Mouse (Mus musculus) liver, adult 2 months (tissue): ENCODE measurements at regions not wholly inside any gene's neighbourhood (a gene's known extent, or its start where the extent isn't known, plus 50 kb on each side); places are given as distances from the start of the nearest gene placed in this dataset.

Experiments
- DNase-seq: peaks from one replicate; pipeline ENCODE4 v3.0.0-alpha.2; 2011; ENCODE audit warnings: low read depth, low spot score; ENCODE audit errors: extremely low read depth
- H3K27ac ChIP-seq: fragments of 200-500 bp; replicated peaks from 2 replicates; pipeline ENCODE4 v1.5.1; 2012; ENCODE audit warnings: low read depth, mild to moderate bottlenecking, control low read depth, inconsistent platforms, low read length; ENCODE audit not compliant: insufficient read depth
- H3K27me3 ChIP-seq: fragments of 200-500 bp; 2 replicates; pipeline ENCODE4 v1.6.1; 2012; ENCODE audit warnings: mild to moderate bottlenecking, moderate library complexity, low read length, inconsistent platforms; ENCODE audit not compliant: control insufficient read depth, insufficient read depth
- H3K36me3 ChIP-seq: fragments of 200-500 bp; 2 replicates; pipeline ENCODE4 v1.6.1; 2012; ENCODE audit warnings: low read length, inconsistent platforms; ENCODE audit not compliant: control insufficient read depth, insufficient read depth
- H3K4me1 ChIP-seq: fragments of 200-500 bp; 2 replicates; pipeline ENCODE4 v1.6.1; 2011; ENCODE audit warnings: low read length; ENCODE audit not compliant: control insufficient read depth, insufficient read depth
- H3K4me3 ChIP-seq: fragments of 200-500 bp; 2 replicates; pipeline ENCODE4 v1.5.1; 2011; ENCODE audit warnings: low read depth, mild to moderate bottlenecking, control low read depth, low read length, moderate library complexity; ENCODE audit not compliant: insufficient read depth
- H3K79me2 ChIP-seq: fragments of 200-500 bp; 2 replicates; pipeline ENCODE4 v1.6.1; 2012; ENCODE audit warnings: inconsistent platforms, mild to moderate bottlenecking, low read length, moderate library complexity; ENCODE audit not compliant: control insufficient read depth, insufficient read depth
- H3K9ac ChIP-seq: fragments of 200-500 bp; 2 replicates; pipeline ENCODE4 v1.6.1; 2012; ENCODE audit warnings: low read depth, mild to moderate bottlenecking, control low read depth, inconsistent platforms, low read length
- CTCF ChIP-seq: fragments of 200-500 bp; IDR thresholded peaks from 2 replicates; pipeline ENCODE4 v1.5.1; 2011; ENCODE audit warnings: low read depth, low read length, control low read depth
- POLR2A ChIP-seq: fragments of 200-500 bp; IDR thresholded peaks from 2 replicates; pipeline ENCODE4 v1.6.1; 2011; ENCODE audit warnings: low read length, control low read depth; ENCODE audit not compliant: insufficient read depth; ENCODE audit errors: extremely low read depth
- WGBS: fragments of 180-500 bp; shearing (Covaris S2); methylation state at CpG from one replicate; pipeline ENCODE4 v1.1.7; 2018; 5-methylcytosine and 5-hydroxymethylcytosine counted together

DNA sequence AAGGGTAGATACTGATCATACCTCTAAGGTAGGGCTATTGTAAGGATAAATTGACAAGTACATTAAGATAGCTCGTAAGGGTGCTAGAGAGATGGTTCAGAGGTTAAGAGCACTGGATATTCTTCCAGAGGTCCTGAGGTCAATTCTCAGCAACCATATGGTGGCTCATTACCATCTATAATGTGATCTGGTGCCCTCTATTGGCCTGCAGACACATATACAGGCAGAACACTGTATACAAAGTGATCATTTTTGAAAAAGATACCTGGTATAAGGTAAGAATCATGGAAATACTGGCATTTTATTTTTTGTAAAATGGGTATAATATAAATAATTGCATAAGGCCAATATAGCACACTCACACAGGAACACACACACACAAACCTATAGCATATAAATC, 676.3 kb upstream of the Tenm4 start:
- no peak overlapping the region for H3K4me3 ChIP-seq
- H3K4me1 ChIP-seq = no peaks in the 10 kb centered on the region
- no peak for DNase-seq
- no peaks in the 10 kb centered on the region for H3K27me3 ChIP-seq
- TF ChIP-seq POLR2A = no peak
- no peak for TF ChIP-seq CTCF
- 71% methylated on average over 1 of the region's 1 CpGs for WGBS
- no peak overlapping the region for H3K27ac ChIP-seq
- no peak overlapping the region for H3K9ac ChIP-seq
- H3K79me2 ChIP-seq = no peaks in the 10 kb centered on the region
- H3K36me3 ChIP-seq = no peaks in the 10 kb centered on the region

DNA sequence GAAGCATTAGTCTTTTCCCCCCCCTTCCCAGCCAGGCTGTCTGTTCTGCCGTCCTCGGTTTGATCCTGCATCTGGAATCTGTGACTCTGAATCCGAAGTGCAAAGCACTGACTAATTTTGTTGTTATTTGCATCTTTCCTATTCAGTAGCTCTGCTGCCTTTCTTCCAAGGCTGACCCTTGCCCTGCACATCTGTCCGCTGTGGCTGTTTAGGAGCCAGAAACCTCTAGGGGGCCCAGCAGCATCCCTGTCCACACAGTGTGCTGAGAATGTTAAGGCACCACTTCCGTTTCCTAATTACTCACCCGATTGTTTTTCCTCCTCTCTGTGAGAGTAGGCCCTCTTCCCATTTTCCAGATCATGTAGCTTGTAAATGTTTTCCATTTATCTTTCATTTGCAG, 668.1 kb upstream of the Tenm4 start:
- Histone ChIP-seq H3K4me1 (no peaks in the 10 kb centered on the region), H3K27me3 (no peaks in the 10 kb centered on the region)
- 43% methylated on average over 6 of the region's 6 CpGs for WGBS

DNA sequence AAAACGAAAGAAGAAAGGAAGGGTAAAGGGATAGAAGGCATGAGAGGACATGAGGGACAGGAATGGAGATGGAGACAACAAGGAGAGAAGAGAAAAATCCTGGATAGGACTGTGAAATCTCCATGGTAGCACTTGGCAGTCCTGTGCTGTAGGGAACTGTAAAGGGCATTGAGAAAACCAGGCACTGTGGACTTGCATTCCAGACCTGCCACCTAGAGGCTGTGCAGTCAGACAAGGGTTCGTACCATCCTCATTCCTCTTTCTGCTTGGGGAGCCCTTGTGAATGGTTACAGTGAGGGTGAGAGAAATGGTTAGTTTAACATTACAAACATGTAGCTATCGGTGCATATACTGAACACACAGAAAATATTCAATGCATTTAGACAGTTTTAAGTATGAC, 623.8 kb upstream of the Tenm4 start:
- 61% methylated on average over 3 of the region's 3 CpGs for WGBS
- Histone ChIP-seq H3K9ac (no peak overlapping the region), H3K4me3 (no peak overlapping the region), H3K36me3 (no peaks in the 10 kb centered on the region), H3K4me1 (no peaks in the 10 kb centered on the region), H3K27ac (no peak overlapping the region), H3K79me2 (no peaks in the 10 kb centered on the region), H3K27me3 (no peaks in the 10 kb centered on the region)
- TF ChIP-seq POLR2A = no peak
- no peak for TF ChIP-seq CTCF
- no peak for DNase-seq

More for the DNA sequence above, 668.1 kb upstream of the Tenm4 start:
- no peaks in the 10 kb centered on the region for H3K79me2 ChIP-seq
- H3K36me3 ChIP-seq = no peaks in the 10 kb centered on the region
- TF ChIP-seq CTCF (no peak), POLR2A (no peak)
- no peak overlapping the region for H3K9ac ChIP-seq
- no peak for DNase-seq
- no peak overlapping the region for H3K4me3 ChIP-seq
- H3K27ac ChIP-seq = no peak overlapping the region

DNA sequence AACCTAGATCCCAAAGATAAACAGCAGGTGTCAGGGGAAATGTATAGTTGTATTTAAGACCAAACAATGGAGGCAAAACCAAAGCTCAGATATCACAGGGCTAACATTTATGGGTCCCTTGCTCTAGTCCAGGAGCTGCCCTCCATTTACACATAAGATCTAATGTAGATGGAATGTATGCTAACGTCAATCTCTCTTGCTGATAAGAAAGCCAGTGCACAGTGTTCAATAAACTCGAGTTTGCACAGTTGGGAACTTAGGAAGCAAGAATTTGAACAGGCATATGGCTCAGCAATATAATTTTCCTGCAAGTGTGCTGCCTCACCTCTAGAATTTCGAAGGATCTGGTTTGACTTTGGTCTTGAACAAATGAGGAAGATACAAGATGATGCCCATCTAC, 620.9 kb upstream of the Tenm4 start:
- Histone ChIP-seq H3K79me2 (no peaks in the 10 kb centered on the region), H3K4me1 (no peaks in the 10 kb centered on the region), H3K9ac (no peak overlapping the region), H3K27me3 (no peaks in the 10 kb centered on the region; the same call in 1 of the 2 replicates), H3K36me3 (no peaks in the 10 kb centered on the region), H3K27ac (no peak overlapping the region), H3K4me3 (no peak overlapping the region)
- TF ChIP-seq CTCF (no peak), POLR2A (no peak)
- no peak for DNase-seq
- 32% methylated on average over 3 of the region's 3 CpGs for WGBS

DNA sequence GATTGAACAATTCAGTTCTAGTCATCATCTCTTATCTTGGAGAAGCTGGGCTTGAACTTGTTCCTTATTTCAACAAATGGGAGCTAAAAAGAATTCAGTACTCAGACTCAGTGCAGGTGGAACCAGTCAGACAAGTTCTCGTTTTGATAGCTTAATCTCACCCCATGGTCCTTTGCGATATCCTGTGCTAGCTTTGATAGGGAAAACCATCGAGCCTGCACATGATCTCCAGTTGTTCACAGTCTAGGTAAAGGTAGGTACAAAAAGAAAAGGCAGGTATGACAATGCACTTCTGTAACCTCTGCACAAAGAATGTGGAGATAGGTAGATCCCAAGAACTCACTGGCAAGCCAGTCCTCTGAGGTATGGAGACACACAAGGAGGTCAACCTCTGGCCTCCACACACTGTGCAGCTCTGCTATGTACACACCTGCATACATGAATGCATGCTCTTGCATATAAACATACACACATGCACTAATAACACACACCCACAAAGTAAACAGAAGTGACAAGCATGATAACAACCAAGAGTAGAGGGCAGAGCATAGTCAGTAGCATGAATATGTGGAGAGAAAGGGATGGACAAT, 619.2 kb upstream of the Tenm4 start:
- Histone ChIP-seq H3K79me2 (no peaks in the 10 kb centered on the region), H3K27me3 (no peaks in the 10 kb centered on the region; the same call in 1 of the 2 replicates), H3K27ac (no peak overlapping the region), H3K4me1 (no peaks in the 10 kb centered on the region), H3K4me3 (no peak overlapping the region), H3K36me3 (no peaks in the 10 kb centered on the region), H3K9ac (no peak overlapping the region)
- WGBS = 66% methylated on average over 3 of the region's 3 CpGs
- DNase-seq = no peak
- TF ChIP-seq CTCF (no peak), POLR2A (no peak)

DNA sequence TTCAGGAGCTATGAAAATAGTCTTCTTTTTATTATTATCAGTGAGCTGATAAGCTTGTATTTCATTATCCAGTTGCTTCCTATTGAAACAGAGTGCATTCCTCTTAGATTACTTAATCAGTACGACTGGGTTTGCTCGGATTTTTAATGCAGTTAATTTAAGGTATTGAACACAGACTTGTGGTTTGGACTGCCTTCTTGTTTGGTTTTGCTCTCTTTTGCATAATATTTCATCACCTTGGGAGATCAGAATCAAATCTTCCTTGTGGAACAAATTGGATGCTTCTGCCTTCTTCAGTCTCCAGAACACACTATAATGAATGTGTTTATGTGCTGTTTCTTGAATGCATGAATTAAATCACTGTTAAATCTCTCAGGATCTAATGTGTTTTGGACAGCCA, 612.5 kb upstream of the Tenm4 start:
- Histone ChIP-seq H3K9ac (no peak overlapping the region), H3K4me3 (no peak overlapping the region), H3K27ac (no peak overlapping the region), H3K4me1 (no peaks in the 10 kb centered on the region), H3K27me3 (no peaks in the 10 kb centered on the region), H3K36me3 (no peaks in the 10 kb centered on the region), H3K79me2 (no peaks in the 10 kb centered on the region)
- WGBS = 55% methylated on average over 2 of the region's 2 CpGs
- TF ChIP-seq CTCF (no peak), POLR2A (no peak)
- DNase-seq = no peak
